Mouse (Mus musculus) stomach, embryonic 15.5 days (tissue): Measurements from ENCODE around the gene Osbpl10. TPM values are rescaled to one million over a fixed set of nuclear protein-coding genes. Genes with fewer than 3 reads are reported as not detected.

Source experiments
- ATAC-seq: fragments of 200-750 bp; cut with Nextera tagmentation; 2 replicates; pipeline ENCODE4 v1.8.0; 2017; ENCODE audit warnings: low read depth, moderate number of reproducible peaks, moderate TSS enrichment; ENCODE audit not compliant: insufficient read depth, low FRiP score
- H3K27ac ChIP-seq: fragments of 300-500 bp; sonication (generic); 2 replicates; pipeline ENCODE4 v1.5.1; 2015; ENCODE audit warnings: mild to moderate bottlenecking, inconsistent platforms
- H3K27me3 ChIP-seq: fragments of 300-500 bp; sonication (generic); replicated peaks from 2 replicates; pipeline ENCODE4 v1.6.1; 2015; ENCODE audit warnings: inconsistent platforms
- H3K36me3 ChIP-seq: fragments of 300-500 bp; sonication (generic); 2 replicates; pipeline ENCODE4 v1.6.1; 2015; ENCODE audit warnings: inconsistent platforms
- H3K4me1 ChIP-seq: fragments of 300-500 bp; sonication (generic); 2 replicates; pipeline ENCODE4 v1.6.1; 2015; ENCODE audit warnings: inconsistent platforms
- H3K4me2 ChIP-seq: fragments of 300-500 bp; sonication (generic); 2 replicates; pipeline ENCODE4 v1.6.1; 2015; ENCODE audit warnings: mild to moderate bottlenecking, inconsistent platforms
- H3K4me3 ChIP-seq: fragments of 300-500 bp; sonication (generic); replicated peaks from 2 replicates; pipeline ENCODE4 v1.5.1; 2015; ENCODE audit warnings: inconsistent platforms
- H3K9ac ChIP-seq: fragments of 300-500 bp; sonication (generic); 2 replicates; pipeline ENCODE4 v1.6.1; 2015; ENCODE audit warnings: inconsistent platforms
- H3K9me3 ChIP-seq: fragments of 300-500 bp; sonication (generic); 2 replicates; pipeline ENCODE4 v1.6.1; 2016; ENCODE audit warnings: inconsistent platforms
- WGBS: fragments of 180-500 bp; shearing (Covaris S2); methylation state at CpG from one replicate; pipeline ENCODE4 v1.1.7; 2015; 5-methylcytosine and 5-hydroxymethylcytosine counted together
- polyA plus RNA-seq: library from polyadenylated mRNA; unstranded; fragments of >200 nt; fragmentation: Nextera tagmentation; extraction: Ambion mirVana; gene quantifications from 2 replicates; pipeline ENCODE4 v1.2.1, GENCODE M21; 2015

Osbpl10 gene
- polyA plus RNA-seq, 1 experiment from 2014 or later = 2.0 TPM

GRCm38 (mm10) chr9:115038686-115039085 is 60.3 kb downstream of the Osbpl10 start:
- no peak overlapping the region for H3K27ac ChIP-seq
- H3K4me3 ChIP-seq = no peak overlapping the region
- WGBS = 90% methylated on average over 9 of the region's 9 CpGs
- H3K36me3 ChIP-seq = no peaks in the 10 kb centered on the region
- no peaks in the 10 kb centered on the region for H3K27me3 ChIP-seq
- no peaks in the 10 kb centered on the region for H3K4me1 ChIP-seq
- H3K9me3 ChIP-seq = no peaks in the 10 kb centered on the region
- ATAC-seq = no peak
- no peak overlapping the region for H3K4me2 ChIP-seq
- no peak overlapping the region for H3K9ac ChIP-seq

- no peak overlapping the region for H3K9ac ChIP-seq
- no peak for ATAC-seq
- no peaks in the 10 kb centered on the region for H3K9me3 ChIP-seq
- WGBS = 53% methylated on average over 7 of the region's 7 CpGs
- no peak overlapping the region for H3K4me2 ChIP-seq
- H3K4me1 ChIP-seq = no peaks in the 10 kb centered on the region
- no peak overlapping the region for H3K4me3 ChIP-seq
- H3K27me3 ChIP-seq = no peaks in the 10 kb centered on the region
- no peaks in the 10 kb centered on the region for H3K36me3 ChIP-seq
- no peak overlapping the region for H3K27ac ChIP-seq
Observed at GRCm38 (mm10) chr9:115039245-115039644, 60.9 kb downstream of the Osbpl10 start.

DNA sequence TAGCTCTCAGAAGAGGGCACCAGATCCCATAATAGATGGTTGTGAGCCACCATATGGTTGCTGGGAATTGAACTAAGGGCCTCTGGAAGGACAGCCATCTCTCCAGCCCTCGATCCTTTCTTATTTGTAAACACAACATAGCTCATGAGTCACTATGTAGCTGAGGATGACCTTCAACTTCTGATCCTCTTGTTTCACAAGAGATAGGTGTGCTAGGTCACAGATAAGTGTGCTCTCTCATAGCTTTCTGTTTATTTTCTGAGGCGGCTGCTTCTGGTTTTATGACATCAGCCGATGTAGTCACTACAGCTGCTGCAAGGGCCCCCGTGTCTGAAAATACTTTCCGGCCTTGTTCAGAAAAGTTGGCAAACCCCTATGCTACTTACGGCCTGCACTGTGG is 64.2 kb downstream of the Osbpl10 start:
- Histone ChIP-seq H3K9me3 (no peaks in the 10 kb centered on the region), H3K27me3 (no peaks in the 10 kb centered on the region), H3K4me3 (no peak overlapping the region), H3K4me2 (no peak overlapping the region), H3K36me3 (no peaks in the 10 kb centered on the region), H3K9ac (no peak overlapping the region), H3K4me1 (0 out of 2 replicates have a peak, but pooled peaks cover 5% of the 10 kb centered on the region), H3K27ac (no peak overlapping the region)
- ATAC-seq = no peak
- WGBS = 78% methylated on average over 6 of the region's 6 CpGs

GRCm38 (mm10) chr9:115042971-115043706 is 64.8 kb downstream of the Osbpl10 start:
- 79% methylated on average over 13 of the region's 13 CpGs for WGBS
- no peak overlapping the region for H3K4me3 ChIP-seq
- H3K9ac ChIP-seq = no peak overlapping the region
- no peaks in the 10 kb centered on the region for H3K27me3 ChIP-seq
- 0 out of 2 replicates have a peak, but pooled peaks cover 5% of the 10 kb centered on the region for H3K4me1 ChIP-seq
- no peak overlapping the region for H3K4me2 ChIP-seq
- H3K27ac ChIP-seq = no peak overlapping the region
- ATAC-seq = no peak
- no peaks in the 10 kb centered on the region for H3K36me3 ChIP-seq
- H3K9me3 ChIP-seq = no peaks in the 10 kb centered on the region

- Histone ChIP-seq H3K9ac (no peak overlapping the region), H3K4me3 (no peak overlapping the region), H3K36me3 (no peaks in the 10 kb centered on the region), H3K4me2 (no peak overlapping the region), H3K9me3 (no peaks in the 10 kb centered on the region), H3K27me3 (no peaks in the 10 kb centered on the region), H3K4me1 (0 out of 2 replicates have a peak, but pooled peaks cover 5% of the 10 kb centered on the region), H3K27ac (no peak overlapping the region)
- no peak for ATAC-seq
- WGBS = 70% methylated on average over 8 of the region's 8 CpGs
Observed at GRCm38 (mm10) chr9:115043881-115044770, 65.8 kb downstream of the Osbpl10 start.

DNA sequence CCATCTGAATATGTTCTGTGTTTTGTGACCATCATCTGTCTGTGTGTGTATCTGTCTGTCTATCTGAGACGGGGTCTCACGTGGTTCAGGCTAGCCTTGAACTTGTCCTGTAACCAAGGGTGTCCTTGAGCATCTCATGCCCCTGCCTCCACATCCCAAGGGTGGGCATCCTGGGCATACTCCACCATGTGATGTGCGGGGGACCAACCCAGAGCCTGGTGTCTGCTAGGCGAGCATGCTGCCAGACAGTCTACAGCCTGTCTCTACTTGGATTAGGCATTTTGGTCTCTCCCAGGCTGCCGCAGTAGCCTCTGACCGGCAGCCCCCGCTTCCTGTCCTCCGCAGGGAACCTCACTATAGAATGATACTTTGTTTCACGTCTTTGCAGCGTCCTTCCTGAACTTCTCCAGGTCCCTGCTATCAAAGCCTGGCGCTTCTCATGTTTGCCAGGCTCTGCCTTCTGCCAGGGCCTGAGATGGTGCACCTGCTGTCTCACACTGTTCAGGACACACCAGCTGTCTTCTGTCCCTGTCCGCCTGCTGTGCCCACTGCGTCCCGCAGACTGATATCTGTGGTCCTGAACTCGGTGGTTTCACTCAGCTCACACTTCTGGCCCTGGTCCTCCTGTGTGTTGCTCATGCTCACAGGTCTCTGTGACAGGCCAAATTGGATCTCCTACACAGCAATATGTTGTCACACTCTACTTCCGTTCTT is 66.9 kb downstream of the Osbpl10 start:
- Histone ChIP-seq H3K9me3 (no peaks in the 10 kb centered on the region), H3K36me3 (no peaks in the 10 kb centered on the region), H3K27me3 (no peaks in the 10 kb centered on the region), H3K4me3 (no peak overlapping the region), H3K4me1 (0 out of 2 replicates have a peak, but pooled peaks cover 9% of the 10 kb centered on the region), H3K27ac (no peak overlapping the region), H3K9ac (no peak overlapping the region), H3K4me2 (no peak overlapping the region)
- ATAC-seq = no peak
- WGBS = 60% methylated on average over 16 of the region's 16 CpGs

DNA sequence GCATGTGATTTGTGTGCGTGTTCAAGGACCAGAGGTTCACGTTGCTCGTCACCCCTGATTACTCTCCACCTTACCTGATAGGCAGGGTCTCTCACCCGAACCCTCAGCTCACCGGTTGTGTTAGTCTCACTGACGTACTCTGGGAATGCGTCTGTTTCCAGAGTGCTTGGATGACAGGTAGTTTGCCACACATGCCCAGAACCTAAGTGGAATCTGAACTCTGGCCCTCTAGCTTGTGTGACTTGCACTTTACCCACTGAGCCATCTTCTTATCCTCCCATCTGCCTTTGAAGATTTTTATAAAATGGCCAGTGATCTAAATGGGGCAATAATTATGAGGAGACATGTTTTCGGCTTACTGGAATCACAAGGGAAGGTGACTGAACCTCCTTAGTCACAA is 68.3 kb downstream of the Osbpl10 start:
- H3K9me3 ChIP-seq = no peaks in the 10 kb centered on the region
- no peak overlapping the region for H3K4me3 ChIP-seq
- 0 out of 2 replicates have a peak, but pooled peaks cover 13% of the 10 kb centered on the region for H3K4me1 ChIP-seq
- H3K27ac ChIP-seq = no peak overlapping the region
- no peaks in the 10 kb centered on the region for H3K36me3 ChIP-seq
- no peaks in the 10 kb centered on the region for H3K27me3 ChIP-seq
- 81% methylated on average over 8 of the region's 8 CpGs for WGBS
- H3K9ac ChIP-seq = no peak overlapping the region
- H3K4me2 ChIP-seq = no peak overlapping the region
- ATAC-seq = no peak

DNA sequence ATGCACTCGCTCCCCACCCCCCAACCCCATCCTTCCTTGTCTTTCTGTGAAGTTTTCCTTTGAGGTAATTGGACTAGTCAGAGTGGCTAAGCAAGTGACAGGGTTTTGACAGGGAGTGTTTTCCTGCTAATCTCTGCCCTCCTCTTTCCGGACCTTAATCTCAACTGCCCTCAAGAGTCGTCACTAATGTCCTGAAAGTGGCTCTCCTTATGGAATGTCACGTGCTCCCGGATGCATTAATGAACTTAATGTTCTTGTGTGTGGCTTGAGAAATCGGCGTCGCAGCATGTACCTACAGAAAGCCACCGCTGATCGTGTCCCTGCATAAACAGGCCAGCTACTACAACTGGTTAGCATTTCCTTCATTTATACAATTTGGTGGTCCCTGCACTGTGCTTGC is 70.0 kb downstream of the Osbpl10 start:
- 49% methylated on average over 10 of the region's 10 CpGs for WGBS
- Histone ChIP-seq H3K36me3 (no peaks in the 10 kb centered on the region), H3K4me3 (no peak overlapping the region), H3K27ac (no peak overlapping the region), H3K27me3 (no peaks in the 10 kb centered on the region), H3K9me3 (no peaks in the 10 kb centered on the region), H3K4me1 (0 out of 2 replicates have a peak, but pooled peaks cover 13% of the 10 kb centered on the region), H3K4me2 (no peak overlapping the region), H3K9ac (no peak overlapping the region)
- ATAC-seq = no peak

DNA sequence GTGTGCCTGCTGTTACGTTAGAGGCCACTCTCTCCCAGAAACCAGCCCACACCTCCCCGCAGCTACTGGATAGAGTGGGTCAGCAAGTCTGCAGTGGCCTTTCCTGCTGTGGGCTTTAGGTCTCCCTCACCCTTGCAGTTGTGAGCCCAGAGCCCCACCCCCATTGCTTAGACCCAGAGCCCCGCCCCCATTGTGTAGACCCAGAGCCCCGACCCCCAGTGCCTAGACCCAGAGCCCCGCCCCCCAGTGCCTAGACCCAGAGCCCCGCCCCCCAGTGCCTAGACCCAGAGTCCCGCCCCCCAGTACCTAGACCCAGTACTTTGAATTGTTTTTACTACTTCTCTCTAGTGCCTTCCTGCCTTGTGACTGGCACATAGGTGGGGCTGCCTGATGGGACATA is 70.5 kb downstream of the Osbpl10 start:
- Histone ChIP-seq H3K4me1 (0 out of 2 replicates have a peak, but pooled peaks cover 13% of the 10 kb centered on the region), H3K9ac (no peak overlapping the region), H3K9me3 (no peaks in the 10 kb centered on the region), H3K27ac (no peak overlapping the region), H3K4me2 (no peak overlapping the region), H3K36me3 (no peaks in the 10 kb centered on the region), H3K27me3 (no peaks in the 10 kb centered on the region), H3K4me3 (no peak overlapping the region)
- 53% methylated on average over 7 of the region's 7 CpGs for WGBS
- ATAC-seq = no peak

GRCm38 (mm10) chr9:115049981-115050720 is 71.8 kb downstream of the Osbpl10 start:
- WGBS = 63% methylated on average over 13 of the region's 13 CpGs
- H3K27ac ChIP-seq = no peak overlapping the region

GRCm38 (mm10) chr9:115051976-115052375 is 73.6 kb downstream of the Osbpl10 start:
- Histone ChIP-seq H3K27me3 (no peaks in the 10 kb centered on the region), H3K9me3 (no peaks in the 10 kb centered on the region), H3K4me2 (no peak overlapping the region), H3K9ac (no peak overlapping the region), H3K4me1 (0 out of 2 replicates have a peak, but pooled peaks cover 7% of the 10 kb centered on the region), H3K36me3 (no peaks in the 10 kb centered on the region), H3K27ac (no peak overlapping the region), H3K4me3 (no peak overlapping the region)
- ATAC-seq = no peak
- 62% methylated on average over 3 of the region's 3 CpGs for WGBS

More at GRCm38 (mm10) chr9:115049981-115050720, 71.8 kb downstream of the Osbpl10 start:
- no peak overlapping the region for H3K9ac ChIP-seq
- no peak overlapping the region for H3K4me3 ChIP-seq
- no peaks in the 10 kb centered on the region for H3K9me3 ChIP-seq
- no peak overlapping the region for H3K4me2 ChIP-seq
- 0 out of 2 replicates have a peak, but pooled peaks cover 11% of the 10 kb centered on the region for H3K4me1 ChIP-seq
- H3K36me3 ChIP-seq = no peaks in the 10 kb centered on the region
- H3K27me3 ChIP-seq = no peaks in the 10 kb centered on the region
- ATAC-seq = peak; percentile 23; the same call in 1 of the 2 replicates
